Mouse (Mus musculus): Measurements from ENCODE around the gene Myog.

DNA sequence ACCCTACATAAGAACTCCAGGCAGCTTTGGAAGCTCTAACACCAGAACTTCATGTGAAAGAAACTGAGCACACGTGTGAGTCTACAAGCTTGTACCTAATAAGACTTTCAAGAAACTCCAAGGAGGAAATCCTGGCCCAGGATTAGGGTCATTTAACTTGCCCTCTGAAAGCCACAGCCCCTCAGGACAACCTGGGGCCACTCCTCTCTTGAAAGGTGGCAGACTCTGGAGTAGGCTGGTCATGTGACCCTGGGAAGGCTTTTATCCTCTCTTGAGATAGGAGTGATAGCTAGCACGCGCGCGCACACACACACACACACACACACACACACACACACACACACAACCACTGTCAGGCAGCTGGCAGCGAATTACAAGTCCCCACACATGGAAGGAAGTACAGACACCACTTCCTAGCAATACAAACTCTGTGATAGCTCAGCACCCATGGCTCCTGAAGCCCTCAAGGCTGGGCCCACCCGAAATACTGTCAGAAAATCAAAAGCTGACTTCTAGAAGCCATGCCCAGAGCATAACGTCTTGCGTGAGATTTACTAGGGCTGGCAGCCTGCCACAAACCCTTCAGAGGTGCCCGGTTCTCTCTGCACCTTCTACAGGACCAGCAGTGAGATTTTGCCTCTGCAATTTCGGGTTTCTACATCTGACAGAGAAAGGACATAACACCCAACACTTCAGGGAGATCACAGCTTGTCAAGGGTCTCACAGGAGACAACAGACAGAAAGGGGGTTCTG is 47.3 kb downstream of the Myog start:
- TF ChIP-seq POLR2A (IDR thresholded peaks at IDR 0.05; ENCODE audit: low read depth, low read length) (no peak), CTCF (conservative IDR thresholded peaks at IDR 0.05; ENCODE audit: insufficient read depth, insufficient read length, low read depth, low read length) (no peak)

All from kidney, adult 2 months (tissue).